Mouse (Mus musculus) thymus, postnatal 36 days (tissue): ENCODE measurements around the gene Dop1b.

Experiments used
- DNase-seq, 2 experiments: peaks; one replicate each; pipeline ENCODE4 v3.0.0; 2022; ENCODE audit warnings: mixed read lengths in 2 of 2

Dop1b gene

DNA sequence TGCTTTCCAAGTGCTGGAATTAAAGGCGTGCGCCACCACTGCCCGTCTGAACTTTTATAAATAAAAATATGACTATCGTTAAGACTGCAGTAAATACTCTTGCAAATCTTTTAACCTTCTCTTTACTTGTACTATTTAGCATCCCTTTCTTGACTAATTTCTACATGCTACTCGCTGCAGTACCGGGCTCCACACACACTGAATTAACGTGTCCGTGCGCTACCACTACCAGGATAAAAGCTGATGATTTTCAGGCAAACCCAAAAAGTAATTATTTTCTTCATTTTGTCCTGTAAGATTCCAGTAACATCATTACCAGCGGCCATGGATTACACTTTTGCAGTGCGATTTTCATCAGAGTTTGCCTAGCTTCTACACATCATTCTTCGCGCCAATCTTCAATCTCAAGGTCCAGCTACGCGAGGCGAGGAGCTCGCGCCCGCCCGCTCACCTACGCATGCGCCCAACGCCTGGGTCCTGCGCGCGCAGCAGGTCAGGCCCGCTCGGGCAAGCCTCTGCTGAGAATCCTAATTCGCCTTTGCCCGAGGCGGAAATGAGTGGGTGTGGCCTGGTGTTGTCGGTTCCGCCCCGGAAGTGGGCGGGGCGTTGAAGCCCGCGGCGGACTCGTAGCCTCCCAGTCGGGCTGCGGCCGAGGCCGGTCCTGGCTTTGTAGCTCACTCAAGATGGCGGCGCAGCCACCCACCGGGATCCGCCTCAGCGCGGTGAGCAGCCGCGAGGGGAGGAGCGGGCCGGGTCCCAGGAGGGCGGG is 120.1 kb downstream of the Dop1b start, which contains the start of gene Morc3:
TSS of gene Morc3 (plus strand) at position 495 of the 769 bp plus-strand sequence.
- DNase-seq, result peak; percentile 100

DNA sequence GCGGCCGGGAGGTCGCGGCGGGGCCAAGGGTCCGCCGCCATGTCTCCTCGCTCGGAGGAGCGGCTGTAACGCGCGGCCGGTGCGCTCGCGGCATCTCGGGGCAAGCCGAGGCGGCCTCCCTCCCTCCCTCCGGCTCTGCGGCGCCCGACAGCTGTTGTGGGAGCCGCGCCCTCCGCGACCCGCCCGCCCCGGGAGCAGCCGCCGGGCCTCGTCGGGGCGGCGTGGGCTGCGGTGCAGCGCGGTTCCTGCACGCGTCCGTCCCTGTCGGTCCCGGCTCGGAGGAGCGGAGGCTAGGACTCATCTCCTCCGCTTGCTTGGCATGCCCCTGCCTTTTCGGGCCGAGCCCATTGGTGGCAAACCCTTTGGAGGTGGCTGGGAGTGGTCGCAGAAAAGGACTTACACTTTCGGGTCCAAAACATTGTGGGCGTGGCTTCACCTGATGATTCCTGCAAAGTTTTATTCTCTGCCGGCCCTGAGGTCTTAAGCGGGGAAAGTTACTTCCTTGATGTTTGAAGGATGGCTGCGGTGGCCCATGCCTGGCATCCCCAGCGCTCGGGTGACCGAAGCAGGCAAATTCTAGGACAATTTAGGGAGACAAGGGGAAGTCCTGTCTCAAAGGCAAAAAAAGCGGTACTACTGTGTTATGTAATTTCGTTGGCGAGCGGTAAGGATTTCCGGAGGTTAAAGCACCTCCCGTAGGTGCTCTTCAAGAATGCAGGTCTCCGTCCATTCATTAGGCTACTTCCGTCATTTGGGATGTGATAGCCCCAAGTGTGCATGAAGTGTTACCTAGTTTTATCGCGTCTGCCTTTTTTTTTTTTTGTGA is 121.0 kb downstream of the Dop1b start:
- DNase-seq, result peak in 1 of 2 experiments; percentile 60

DNA sequence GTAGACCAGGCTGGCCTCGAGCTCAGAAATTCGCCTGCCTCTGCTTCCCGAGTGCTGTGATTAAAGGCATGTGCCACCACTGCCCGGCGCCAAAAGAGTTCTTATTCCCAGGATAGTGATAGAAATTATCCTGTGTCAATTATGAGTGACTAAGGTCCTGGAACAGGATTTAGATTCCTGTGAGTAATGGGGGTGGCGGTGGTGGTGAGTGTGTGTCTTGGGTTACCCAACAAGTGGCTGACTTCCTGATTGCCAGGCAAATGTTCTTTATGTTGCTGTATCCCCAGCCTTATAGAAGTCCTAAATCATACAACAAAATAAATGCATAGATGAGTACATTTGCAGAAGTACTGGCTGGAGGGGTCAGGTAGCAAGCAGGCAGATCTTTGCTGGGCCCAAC is 121.8 kb downstream of the Dop1b start:
- DNase-seq, result no peak

DNA sequence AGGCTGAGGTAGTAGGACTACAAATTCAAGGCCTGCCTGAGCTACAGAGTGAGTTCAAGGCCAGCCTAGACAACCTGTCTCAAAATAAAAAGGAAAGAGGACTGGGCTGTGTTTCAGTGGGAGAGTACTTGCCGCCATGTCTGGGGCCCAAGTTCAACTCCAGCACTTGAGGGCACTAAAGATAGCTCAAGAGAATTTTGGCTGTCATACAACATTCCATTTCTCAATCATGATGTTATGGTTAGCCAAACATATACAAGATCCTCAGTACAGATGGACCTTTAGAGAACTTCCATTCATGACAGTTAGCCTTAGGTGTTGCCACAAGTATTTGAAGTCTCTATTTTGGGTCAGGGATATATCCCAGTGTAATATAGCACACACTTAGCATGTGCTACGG is 122.4 kb downstream of the Dop1b start:
- no peak for DNase-seq

DNA sequence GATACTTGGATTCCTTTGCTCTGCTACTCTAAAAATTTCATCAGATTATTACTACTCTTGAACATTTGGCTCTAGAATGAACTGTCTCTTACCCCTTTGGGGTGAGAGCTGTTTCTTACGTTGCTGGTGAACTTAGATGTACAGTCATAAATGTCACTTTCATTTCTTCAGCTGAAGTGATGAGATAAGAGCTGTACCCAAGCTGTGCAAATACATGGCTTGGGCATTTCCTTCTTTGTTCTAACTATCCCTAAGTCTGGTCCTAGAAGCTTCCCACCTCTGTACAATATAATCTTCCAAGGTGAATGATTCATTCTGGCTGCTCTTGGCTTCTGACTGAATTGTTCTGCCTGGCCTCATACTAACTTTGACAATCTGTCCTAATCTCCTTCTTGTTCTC is 127.3 kb downstream of the Dop1b start:
- DNase-seq, result no peak

DNA sequence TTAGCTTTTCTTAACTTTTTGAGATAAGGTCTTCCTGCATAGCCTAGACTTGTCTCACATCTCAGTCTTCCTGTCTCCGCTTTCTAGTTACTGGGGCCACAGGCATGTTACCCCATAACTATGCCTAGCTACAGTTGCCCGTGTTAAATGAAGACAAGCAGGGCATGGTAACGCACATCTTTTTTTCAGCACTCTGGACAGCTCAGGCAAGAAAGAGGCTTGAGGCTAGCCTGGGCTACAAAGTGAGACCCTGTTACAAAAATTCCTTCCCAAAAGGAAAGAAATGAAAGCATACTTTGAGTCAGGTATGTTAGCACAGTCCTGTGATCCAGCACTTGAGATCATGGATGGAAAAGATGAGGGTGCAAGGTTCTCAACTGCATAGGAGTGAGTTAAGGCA is 138.8 kb downstream of the Dop1b start:
- no peak for DNase-seq

DNA sequence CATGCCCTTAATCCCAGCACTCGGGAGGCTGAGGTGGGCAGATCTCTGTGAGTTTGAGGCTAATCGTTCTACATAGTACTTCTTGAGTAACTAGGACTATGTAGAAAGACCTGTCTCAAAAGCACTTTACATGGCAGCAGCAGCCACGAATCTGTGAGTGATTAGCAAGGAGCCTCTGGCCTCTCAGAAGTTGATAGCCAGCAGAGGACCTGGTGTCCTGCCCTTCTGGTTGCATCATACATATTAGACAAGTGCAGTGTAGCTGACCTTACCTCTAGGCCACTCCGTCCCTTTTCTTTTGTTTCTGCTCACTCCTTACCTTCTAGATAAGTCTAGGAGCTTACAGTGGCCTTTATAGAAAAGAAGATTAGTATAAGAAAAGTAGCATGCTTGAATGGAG is 148.3 kb downstream of the Dop1b start:
- no peak for DNase-seq
